Mouse (Mus musculus) adrenal gland, adult 18-20 months (tissue): ENCODE measurements around the gene Vps45. TPM values are rescaled to one million over a fixed set of nuclear protein-coding genes. Genes with fewer than 3 reads are reported as not detected.
"Not testable (repeated sequence)": the region's sequence is repeated elsewhere in the genome, so short reads cannot be mapped to it uniquely, and the experiment has no call there.

Experiments
- DNase-seq, 2 experiments: peaks; one replicate each; pipeline ENCODE4 v3.0.0; 2021 to 2022; ENCODE audit warnings: low spot score in 2 of 2
- total RNA-seq, 2 experiments: library from RNA; stranded (reverse); gene quantifications; 1 replicate in 1 of 2; 2 replicates in 1 of 2; pipeline ENCODE4 v1.2.3; 2021

Vps45 gene
- total RNA-seq, 2 experiments from 2014 or later = 26.4 to 31.4 TPM

GRCm38 (mm10) chr3:96081006-96081405 is 22.7 kb upstream of the Vps45 start:
- DNase-seq = no peak

GRCm38 (mm10) chr3:96078711-96079110 is 20.4 kb upstream of the Vps45 start:
- DNase-seq = no peak

GRCm38 (mm10) chr3:96078066-96078465 is 19.8 kb upstream of the Vps45 start:
- no peak for DNase-seq

GRCm38 (mm10) chr3:96072921-96073486 is 14.7 kb upstream of the Vps45 start:
- DNase-seq = no peak

- DNase-seq = no peak
Measured at GRCm38 (mm10) chr3:96070241-96070640, 12.0 kb upstream of the Vps45 start.

- no peak for DNase-seq
Measured at GRCm38 (mm10) chr3:96069542-96069941, 11.3 kb upstream of the Vps45 start.

GRCm38 (mm10) chr3:96069046-96069445 is 10.8 kb upstream of the Vps45 start:
- DNase-seq = no peak

- DNase-seq = no peak
Measured at GRCm38 (mm10) chr3:96066741-96067140, 8.5 kb upstream of the Vps45 start.

GRCm38 (mm10) chr3:96065754-96066375 is 7.6 kb upstream of the Vps45 start:
- peak in 1 of 2 experiments; percentile 18 for DNase-seq

- DNase-seq = no peak
Measured at GRCm38 (mm10) chr3:96065147-96065546, 6.9 kb upstream of the Vps45 start.

- DNase-seq = no peak
Measured at GRCm38 (mm10) chr3:96064217-96064616, 6.0 kb upstream of the Vps45 start.

- no peak for DNase-seq
Measured at GRCm38 (mm10) chr3:96063299-96063698, 5.0 kb upstream of the Vps45 start.

- DNase-seq = no peak
Measured at GRCm38 (mm10) chr3:96060146-96060545, 1.9 kb upstream of the Vps45 start.

GRCm38 (mm10) chr3:96057747-96058204 is 490 bp downstream of the Vps45 start:
- DNase-seq = peak; percentile 81 to 85

GRCm38 (mm10) chr3:96056031-96056430 is 2.2 kb downstream of the Vps45 start:
- no peak for DNase-seq

GRCm38 (mm10) chr3:96055294-96055693 is 3.0 kb downstream of the Vps45 start:
- DNase-seq = no peak

- DNase-seq = no peak
Measured at GRCm38 (mm10) chr3:96051839-96052238, 6.4 kb downstream of the Vps45 start.

GRCm38 (mm10) chr3:96051186-96051585 is 7.1 kb downstream of the Vps45 start:
- DNase-seq = no peak

GRCm38 (mm10) chr3:96050779-96051178 is 7.5 kb downstream of the Vps45 start:
- no peak for DNase-seq

GRCm38 (mm10) chr3:96044559-96044958 is 13.7 kb downstream of the Vps45 start:
- not testable (repeated sequence) for DNase-seq

- no peak for DNase-seq
Measured at GRCm38 (mm10) chr3:96043104-96043503, 15.2 kb downstream of the Vps45 start.

GRCm38 (mm10) chr3:96041079-96041478 is 17.2 kb downstream of the Vps45 start:
- no peak for DNase-seq

GRCm38 (mm10) chr3:96040663-96041006 is 17.6 kb downstream of the Vps45 start:
- no peak for DNase-seq
